Mouse (Mus musculus) hindbrain, embryonic 11.5 days (tissue): ENCODE measurements at regions not wholly inside any gene's neighbourhood (a gene's known extent, or its start where the extent isn't known, plus 50 kb on each side); places are given as distances from the start of the nearest gene placed in this dataset.
"Not testable (repeated sequence)": the region's sequence is repeated elsewhere in the genome, so short reads cannot be mapped to it uniquely, and the experiment has no call there.

Experiments used
- ATAC-seq: fragments of 200-750 bp; cut with Nextera tagmentation; 2 replicates; pipeline ENCODE4 v1.8.0; 2017; ENCODE audit warnings: mild to moderate bottlenecking, moderate TSS enrichment, moderate library complexity; ENCODE audit not compliant: low FRiP score
- DNase-seq: peaks from one replicate; pipeline ENCODE4 v3.0.0-alpha.2; 2015; ENCODE audit warnings: low spot score
- H3K27ac ChIP-seq: fragments of 300-500 bp; sonication (generic); 2 replicates; pipeline ENCODE4 v1.5.1; 2014; ENCODE audit warnings: mild to moderate bottlenecking, low read depth, low read length
- H3K27me3 ChIP-seq: fragments of 300-500 bp; sonication (generic); 2 replicates; pipeline ENCODE4 v1.6.1; 2014; ENCODE audit warnings: mild to moderate bottlenecking, low read length, moderate library complexity, mixed read lengths; ENCODE audit not compliant: control insufficient read depth, insufficient read depth
- H3K36me3 ChIP-seq: fragments of 300-500 bp; sonication (generic); 2 replicates; pipeline ENCODE4 v1.6.1; 2014; ENCODE audit warnings: mild to moderate bottlenecking, low read length, moderate library complexity, mixed read lengths; ENCODE audit not compliant: control insufficient read depth, insufficient read depth
- H3K4me1 ChIP-seq: fragments of 300-500 bp; sonication (generic); replicated peaks from 2 replicates; pipeline ENCODE4 v1.6.1; 2014; ENCODE audit warnings: low read length, mixed read lengths; ENCODE audit not compliant: control insufficient read depth, insufficient read depth
- H3K4me2 ChIP-seq: fragments of 300-500 bp; sonication (generic); replicated peaks from 2 replicates; pipeline ENCODE4 v1.6.1; 2014; ENCODE audit warnings: mild to moderate bottlenecking, low read depth, low read length
- H3K4me3 ChIP-seq: fragments of 300-500 bp; sonication (generic); 2 replicates; pipeline ENCODE4 v1.5.1; 2014; ENCODE audit warnings: low read depth, low read length
- H3K9ac ChIP-seq: fragments of 300-500 bp; sonication (generic); 2 replicates; pipeline ENCODE4 v1.6.1; 2014; ENCODE audit warnings: low read depth, low read length
- H3K9me3 ChIP-seq: fragments of 300-500 bp; sonication (generic); 2 replicates; pipeline ENCODE4 v1.6.1; 2016; ENCODE audit warnings: low read length; ENCODE audit not compliant: control insufficient read depth
- WGBS: fragments of 180-500 bp; shearing (Covaris S2); extraction: QIAGEN DNeasy Blood & Tissue Kit; methylation state at CpG from one replicate; pipeline ENCODE4 v1.1.7; 2014; 5-methylcytosine and 5-hydroxymethylcytosine counted together

DNA sequence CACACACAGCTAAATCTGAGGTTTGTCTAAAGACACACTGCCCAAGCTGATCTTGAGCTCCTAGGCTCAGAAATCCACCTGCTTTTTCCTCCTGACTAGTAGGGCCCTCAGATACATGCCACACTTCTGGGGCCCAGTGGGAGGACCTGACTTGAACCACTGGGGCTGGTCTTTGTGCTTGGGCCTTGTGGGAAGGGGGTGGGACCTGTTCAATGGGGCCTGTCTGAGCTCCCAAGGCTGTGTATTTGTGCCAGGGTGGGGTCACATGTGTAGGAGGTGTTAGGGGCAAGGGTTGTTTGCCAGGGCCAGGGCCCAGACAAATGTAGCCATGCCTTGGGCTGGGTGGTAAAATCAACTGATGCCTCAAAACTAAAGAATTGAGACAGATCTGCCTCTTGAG, 56.8 kb downstream of the Gm8765 start:
- H3K27me3 ChIP-seq, H3K27ac ChIP-seq, H3K4me3 ChIP-seq, DNase-seq, H3K36me3 ChIP-seq, H3K9ac ChIP-seq, H3K4me1 ChIP-seq, H3K9me3 ChIP-seq, H3K4me2 ChIP-seq, ATAC-seq: not testable (repeated sequence)

DNA sequence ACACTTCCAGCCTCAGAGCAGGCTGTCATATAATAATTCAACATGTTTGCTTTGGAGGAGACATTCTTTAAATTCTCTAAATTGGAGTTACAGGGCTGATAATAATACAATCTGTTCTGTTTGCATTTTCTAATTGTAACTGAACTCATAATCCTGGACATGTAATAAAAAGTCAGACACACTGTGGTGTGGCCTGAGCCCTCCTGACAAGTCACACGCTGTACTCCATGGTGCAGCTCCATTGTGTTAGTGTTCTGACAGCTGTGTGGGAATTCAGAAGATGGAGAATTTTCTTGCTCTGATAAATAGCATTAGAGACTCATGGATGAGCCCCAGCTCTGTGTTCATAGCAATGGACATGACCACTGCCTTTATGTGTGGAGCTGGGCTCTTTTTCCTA, 58.2 kb downstream of the Gm8765 start:
- H3K4me3 ChIP-seq, H3K4me1 ChIP-seq, H3K9ac ChIP-seq, H3K36me3 ChIP-seq, H3K27me3 ChIP-seq, ATAC-seq, DNase-seq, H3K4me2 ChIP-seq, H3K27ac ChIP-seq, H3K9me3 ChIP-seq: not testable (repeated sequence)
- WGBS = 77% methylated on average over 1 of the region's 1 CpGs

DNA sequence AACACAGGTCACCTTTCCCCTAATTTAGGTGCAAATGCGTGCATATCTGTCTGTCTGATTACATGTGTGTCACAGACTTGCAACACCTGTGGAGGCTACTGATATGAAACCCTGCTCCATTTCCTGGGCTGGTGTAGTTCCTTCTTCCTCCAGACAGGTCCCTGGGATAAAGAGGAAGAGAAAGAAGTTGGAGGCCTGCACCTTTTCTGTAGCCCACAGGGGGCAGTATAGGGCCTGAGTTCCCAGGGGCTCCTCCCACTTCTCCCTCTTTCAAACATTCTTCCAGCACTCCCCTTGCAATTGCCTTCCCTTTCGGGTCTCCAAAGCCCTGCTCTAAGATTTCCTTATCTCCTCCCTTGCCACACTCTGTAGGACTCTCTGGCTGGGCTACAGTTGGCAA, 66.5 kb downstream of the Gm8765 start:
- 62% methylated on average over 2 of the region's 2 CpGs for WGBS
- Histone ChIP-seq H3K36me3 (no peaks in the 10 kb centered on the region), H3K4me2 (no peak overlapping the region), H3K27me3 (no peaks in the 10 kb centered on the region), H3K9me3 (no peaks in the 10 kb centered on the region), H3K27ac (no peak overlapping the region), H3K4me1 (no peaks in the 10 kb centered on the region), H3K4me3 (no peak overlapping the region), H3K9ac (no peak overlapping the region)
- DNase-seq (no peak), ATAC-seq (no peak)

DNA sequence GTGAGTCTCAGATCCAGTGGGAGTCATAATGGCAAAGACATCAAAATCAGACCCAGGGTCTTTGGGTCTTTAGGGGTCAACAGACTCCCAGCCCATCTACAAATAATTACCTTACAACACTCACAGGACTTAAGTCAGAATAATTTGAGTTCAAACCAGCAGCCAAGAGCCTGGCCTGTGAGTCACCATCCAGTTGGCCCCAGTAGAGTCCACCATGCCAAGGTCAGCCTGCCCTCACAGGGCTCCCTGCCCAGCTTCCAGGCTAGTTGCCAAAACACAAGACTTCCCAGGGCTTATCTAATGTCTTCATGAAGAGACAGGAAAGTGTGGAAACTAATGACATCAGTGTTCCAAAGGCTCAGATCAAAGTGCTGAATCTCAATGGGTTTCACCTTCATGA, 81.9 kb downstream of the Gm8765 start:
- ATAC-seq, H3K9me3 ChIP-seq, H3K27ac ChIP-seq, H3K4me3 ChIP-seq, H3K27me3 ChIP-seq, H3K36me3 ChIP-seq, H3K9ac ChIP-seq, DNase-seq, H3K4me1 ChIP-seq, H3K4me2 ChIP-seq: not testable (repeated sequence)

DNA sequence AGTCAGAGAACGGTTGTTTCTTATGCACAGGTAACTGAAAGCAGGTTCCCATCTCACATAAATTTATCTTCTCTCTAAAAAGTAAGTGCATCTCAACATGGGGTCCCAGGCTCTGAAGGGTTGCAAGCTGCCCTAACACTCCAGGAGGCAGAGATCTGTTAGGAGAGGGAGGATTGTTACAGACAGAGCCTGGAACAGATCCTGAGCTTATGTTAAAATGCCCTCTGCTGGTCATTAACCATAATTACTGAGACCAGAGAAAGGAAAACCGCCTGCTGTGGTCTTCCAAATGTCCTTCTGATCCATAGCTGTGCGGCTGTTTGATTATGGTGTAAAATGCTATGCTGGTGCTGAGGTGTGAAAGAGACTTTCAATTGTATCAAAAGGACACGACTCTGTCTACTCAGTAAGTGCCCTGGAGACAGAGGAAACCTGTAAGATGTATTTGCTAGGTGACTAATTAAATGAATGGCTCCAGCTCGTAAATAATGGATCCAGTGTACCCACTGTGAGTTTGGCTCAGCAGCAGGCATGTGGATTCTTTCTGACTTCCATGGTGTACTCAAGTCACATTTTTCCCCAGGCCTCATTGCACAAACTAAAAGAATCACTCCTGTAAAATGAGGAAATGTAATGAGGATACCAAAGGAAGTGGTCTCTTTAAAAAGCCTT, 131.9 kb downstream of the Gm8765 start:
- ATAC-seq = peak; percentile 61; the same call in 1 of the 2 replicates
- WGBS = 28% methylated on average over 4 of the region's 5 CpGs
- not testable (repeated sequence) for H3K4me2 ChIP-seq, H3K9me3 ChIP-seq, H3K27me3 ChIP-seq, H3K4me1 ChIP-seq, H3K4me3 ChIP-seq, H3K9ac ChIP-seq, H3K27ac ChIP-seq, H3K36me3 ChIP-seq
- peak; percentile 32 for DNase-seq
